27 mouse cellular contexts compared by ENCODE assay signal in genomic region chr17:3299487-3299886, GRCm38 (mm10). TPM values are rescaled to one million over a fixed set of nuclear protein-coding genes. Genes with fewer than 3 reads are reported as not detected.
DNase-seq lines count a peak whose midpoint lies in the region; ATAC-seq and TF ChIP-seq lines count a peak whose summit lies in the region.
"Had no signal": no experiment of that assay in that cellular context is flagged by ENCODE, and none has a peak within 500 bp of the region (broad histone marks: within the 10 kb centered on the region; RNA-seq: fewer than 3 reads in every experiment).

No protein-coding gene starts in this region.

- 0 out of 4 replicates have a peak overlapping the region, but pooled peaks of 1 of the 2 experiments have one; percentile 5 for H3K27ac ChIP-seq in heart, embryonic 14.5 days (replicated peaks in 1 of 2; ENCODE audit: control insufficient read depth in 1 of 2, insufficient read depth in 1 of 2, low read depth in 2 of 2, low read length in 2 of 2)
- no peak overlapping the region for H3K27ac ChIP-seq in intestine, embryonic 14.5 days (ENCODE audit: low read depth)
- H3K27ac ChIP-seq in small intestine, adult 2 months (ENCODE audit: insufficient read depth, low read depth, low read length), result peak overlapping the region; percentile 71
- no peak overlapping the region for H3K27ac ChIP-seq in hindbrain, embryonic 13.5 days
- H3K27ac ChIP-seq: embryonic facial prominence, embryonic 15.5 days; hindbrain, embryonic 15.5 days; left cerebral cortex, adult 2 months; lung, embryonic 15.5 days; midbrain, embryonic 15.5 days had no signal

- peak; percentile 50; the same call in 1 of the 2 replicates for ATAC-seq in heart, embryonic 14.5 days (ENCODE audit: insufficient number of reproducible peaks, insufficient read depth, low FRiP score, low read depth)
- ATAC-seq in intestine, embryonic 14.5 days (replicated peaks; ENCODE audit: low FRiP score, low TSS enrichment, low read depth), result peak; percentile 83
- ATAC-seq in hindbrain, embryonic 13.5 days (ENCODE audit: low FRiP score), result no peak
- ATAC-seq: forebrain, postnatal 0 days; midbrain, embryonic 15.5 days had no signal

- WGBS in heart, embryonic 14.5 days, result 21% methylated on average over 6 of the region's 6 CpGs
- 62% methylated on average over 6 of the region's 6 CpGs for WGBS in intestine, embryonic 14.5 days
- WGBS in small intestine, adult 2 months, result 30% methylated on average over 6 of the region's 6 CpGs
- 81% methylated on average over 6 of the region's 6 CpGs for WGBS in hindbrain, embryonic 13.5 days

- no peaks in the 10 kb centered on the region for H3K27me3 ChIP-seq in heart, embryonic 14.5 days (ENCODE audit: control insufficient read depth, insufficient read depth, low read length)
- no peaks in the 10 kb centered on the region for H3K27me3 ChIP-seq in intestine, embryonic 14.5 days (replicated peaks; ENCODE audit: control insufficient read depth, insufficient read depth, low read length)
- H3K27me3 ChIP-seq in small intestine, adult 2 months (ENCODE audit: control insufficient read depth, insufficient read depth, low read length), result no peaks in the 10 kb centered on the region
- H3K27me3 ChIP-seq in hindbrain, embryonic 13.5 days, result no peaks in the 10 kb centered on the region
- H3K27me3 ChIP-seq: CH12.LX; embryonic facial prominence, embryonic 15.5 days; hindbrain, embryonic 15.5 days; lung, embryonic 15.5 days; midbrain, embryonic 15.5 days had no signal

- no peak overlapping the region for H3K9ac ChIP-seq in heart, embryonic 14.5 days (ENCODE audit: low read length)
- no peak overlapping the region for H3K9ac ChIP-seq in intestine, embryonic 14.5 days (ENCODE audit: low read length)
- H3K9ac ChIP-seq in hindbrain, embryonic 13.5 days, result no peak overlapping the region
- H3K9ac ChIP-seq: embryonic facial prominence, embryonic 15.5 days; forebrain, postnatal 0 days; hindbrain, embryonic 15.5 days; lung, embryonic 15.5 days; midbrain, embryonic 15.5 days had no signal

- H3K4me3 ChIP-seq in heart, embryonic 14.5 days (ENCODE audit: control insufficient read depth in 1 of 2, insufficient read depth in 1 of 2, low read depth in 1 of 2, low read length in 2 of 2), result no peak overlapping the region
- H3K4me3 ChIP-seq in intestine, embryonic 14.5 days (ENCODE audit: low read depth, low read length), result no peak overlapping the region
- H3K4me3 ChIP-seq in small intestine, adult 2 months (ENCODE audit: low read depth, low read length), result no peak overlapping the region
- no peak overlapping the region for H3K4me3 ChIP-seq in hindbrain, embryonic 13.5 days
- H3K4me3 ChIP-seq: embryonic facial prominence, embryonic 15.5 days; hindbrain, embryonic 15.5 days; left cerebral cortex, adult 2 months; lung, embryonic 15.5 days; midbrain, embryonic 15.5 days; myocyte had no signal

- no peak for TF ChIP-seq CTCF in small intestine, adult 2 months (IDR thresholded peaks at IDR 0.05; ENCODE audit: extremely low read depth, insufficient read length, insufficient replicate concordance, low read depth, low read length)

- H3K4me1 ChIP-seq in heart, embryonic 14.5 days (ENCODE audit: control insufficient read depth in 2 of 2, insufficient read depth in 2 of 2, low read length in 2 of 2), result peaks cover 8 to 10% of the 10 kb centered on the region in 2 experiments; a peak in 3 of 4 replicates
- peaks cover 7% of the 10 kb centered on the region for H3K4me1 ChIP-seq in intestine, embryonic 14.5 days (replicated peaks; ENCODE audit: control insufficient read depth, insufficient read depth, low read length)
- peaks cover 26% of the 10 kb centered on the region for H3K4me1 ChIP-seq in small intestine, adult 2 months (ENCODE audit: control insufficient read depth, insufficient read depth, insufficient read length, low read length)
- 0 out of 2 replicates have a peak, but pooled peaks cover 2% of the 10 kb centered on the region for H3K4me1 ChIP-seq in hindbrain, embryonic 13.5 days (replicated peaks)
- H3K4me1 ChIP-seq: embryonic facial prominence, embryonic 15.5 days; hindbrain, embryonic 15.5 days; midbrain, embryonic 15.5 days had no signal

- no peak overlapping the region for H3K4me2 ChIP-seq in heart, embryonic 14.5 days (ENCODE audit: low read length)
- H3K4me2 ChIP-seq in intestine, embryonic 14.5 days (ENCODE audit: low read length), result no peak overlapping the region
- H3K4me2 ChIP-seq in hindbrain, embryonic 13.5 days, result no peak overlapping the region
- H3K4me2 ChIP-seq: embryonic facial prominence, embryonic 15.5 days; hindbrain, embryonic 15.5 days; liver, embryonic 11.5 days; lung, embryonic 15.5 days; midbrain, embryonic 15.5 days had no signal

- no peaks in the 10 kb centered on the region for H3K36me3 ChIP-seq in heart, embryonic 14.5 days (ENCODE audit: control insufficient read depth, insufficient read depth, low read length)
- H3K36me3 ChIP-seq in intestine, embryonic 14.5 days (ENCODE audit: control insufficient read depth, insufficient read depth, low read length), result no peaks in the 10 kb centered on the region
- no peaks in the 10 kb centered on the region for H3K36me3 ChIP-seq in small intestine, adult 2 months (ENCODE audit: control insufficient read depth, insufficient read depth, low read length)
- H3K36me3 ChIP-seq in hindbrain, embryonic 13.5 days, result 0 out of 2 replicates have a peak, but pooled peaks cover 7% of the 10 kb centered on the region
- H3K36me3 ChIP-seq: embryonic facial prominence, embryonic 15.5 days; lung, embryonic 15.5 days; midbrain, embryonic 15.5 days had no signal

- no peak for TF ChIP-seq POLR2A in small intestine, adult 2 months (IDR thresholded peaks at IDR 0.05; ENCODE audit: low read depth, low read length)

- intact Hi-C loops in heart, postnatal 14 days (cut with DNase I), result no loop called here

- no peaks in the 10 kb centered on the region for H3K9me3 ChIP-seq in heart, embryonic 14.5 days (ENCODE audit: control insufficient read depth, low read length)
- H3K9me3 ChIP-seq in intestine, embryonic 14.5 days (ENCODE audit: control insufficient read depth, low read length), result no peaks in the 10 kb centered on the region
- no peaks in the 10 kb centered on the region for H3K9me3 ChIP-seq in hindbrain, embryonic 13.5 days
- H3K9me3 ChIP-seq: embryonic facial prominence, embryonic 15.5 days; hindbrain, embryonic 15.5 days; lung, embryonic 15.5 days; midbrain, embryonic 15.5 days had no signal

- no peak for DNase-seq in heart, postnatal 14 days
- peak; percentile 2 to 16 for DNase-seq in kidney, postnatal 36 days
- no peak for DNase-seq in kidney, postnatal 14 days
- DNase-seq in intestine, embryonic 14.5 days (ENCODE audit: low spot score), result no peak
- no peak for DNase-seq in embryo, embryonic 9.5 days (ENCODE audit: extremely low spot score)
- DNase-seq: adrenal gland, postnatal 36 days; cerebellum, adult 11-12 months; cerebellum, postnatal 14 days; embryo, embryonic 11 days; forebrain, postnatal 0 days; gastrocnemius, postnatal 36 days; heart, postnatal 10 days; kidney, postnatal 4 days; layer of hippocampus, adult 9-11 months; left cerebral cortex, postnatal 4 days; right cerebral cortex, postnatal 14 days had no signal

RNA-seq across cellular contexts. Expression of gene Tiam2, which starts 26.9 kb away (rescaled TPM):
- polyA plus RNA-seq in heart, embryonic 14.5 days (2014; fragmentation: Nextera tagmentation; extraction: Ambion mirVana), result 3.7 and 3.9 TPM in 2 replicates
- 1 to 10 TPM; 2.7 to 2.8 TPM for total RNA-seq in heart, postnatal 14 days (2021)
- 5.7 and 6.1 TPM in 2 replicates for polyA plus RNA-seq in intestine, embryonic 14.5 days (2014; fragmentation: Nextera tagmentation; extraction: Ambion mirVana)
- 1.5 and 2.7 TPM in 2 replicates for polyA plus RNA-seq in small intestine, adult 2 months (2012; rRNA removed)
- polyA plus RNA-seq in hindbrain, embryonic 13.5 days (2015; fragmentation: Nextera tagmentation; extraction: Ambion mirVana), result 4.1 and 4.9 TPM in 2 replicates

Comparison
In these comparisons a context has a peak if more than half of its experiments do, and no peak if none do; other contexts are left out.
1. DNase-seq: peak in kidney, postnatal 36 days (2 of 2); none in heart, postnatal 14 days (0 of 2), kidney, postnatal 14 days (single experiment), intestine, embryonic 14.5 days (single experiment) and embryo, embryonic 9.5 days (single experiment).